Mouse (Mus musculus) myocyte (in vitro differentiated cells): ENCODE measurements around the gene R3hcc1l. TPM values are rescaled to one million over a fixed set of nuclear protein-coding genes. Genes with fewer than 3 reads are reported as not detected.

Experiments used
- H3K27me3 ChIP-seq: one replicate; pipeline ENCODE4 v1.6.1; 2011; ENCODE audit not compliant: control insufficient read depth, insufficient read depth, insufficient read length
- H3K36me3 ChIP-seq: one replicate; pipeline ENCODE4 v1.6.1; 2011; ENCODE audit not compliant: control insufficient read depth, insufficient read depth
- H3K4me2 ChIP-seq: one replicate; pipeline ENCODE4 v1.6.1; 2011; ENCODE audit warnings: low read depth, control low read depth
- H3K4me3 ChIP-seq: one replicate; pipeline ENCODE4 v1.5.1; 2011; ENCODE audit warnings: mild to moderate bottlenecking, control low read depth, moderate library complexity
- H3K79me2 ChIP-seq: one replicate; pipeline ENCODE4 v1.6.1; 2011; ENCODE audit not compliant: control insufficient read depth, insufficient read depth
- H3ac ChIP-seq: one replicate; pipeline ENCODE4 v1.6.1; 2011; ENCODE audit not compliant: control insufficient read depth, insufficient read length
- CEBPB ChIP-seq: IDR thresholded peaks from 2 replicates; pipeline ENCODE4 v1.6.1; 2011; ENCODE audit warnings: mild to moderate bottlenecking, moderate library complexity; ENCODE audit not compliant: poor library complexity, insufficient read depth, severe bottlenecking
- E2F4 ChIP-seq: IDR thresholded peaks from one replicate; pipeline ENCODE4 v1.6.1; 2011; ENCODE audit warnings: mild to moderate bottlenecking, control low read depth, moderate library complexity; ENCODE audit not compliant: insufficient read depth
- MAX ChIP-seq: IDR thresholded peaks from one replicate; pipeline ENCODE4 v1.6.1; 2011; ENCODE audit warnings: low read depth, mild to moderate bottlenecking, control low read depth
- MYOD1 ChIP-seq, 3 experiments: IDR thresholded peaks; one replicate each; pipeline ENCODE4 v1.6.1; 2011; ENCODE audit warnings: control low read depth in 2 of 3, low read depth in 2 of 3, mild to moderate bottlenecking in 2 of 3, moderate library complexity in 1 of 3; ENCODE audit not compliant: insufficient read length in 2 of 3, control insufficient read depth in 1 of 3
- MYOG ChIP-seq, 3 experiments: IDR thresholded peaks; one replicate each; pipeline ENCODE4 v1.6.1; 2011; ENCODE audit warnings: control low read depth in 2 of 3, low read depth in 2 of 3, mild to moderate bottlenecking in 2 of 3; ENCODE audit not compliant: insufficient read length in 2 of 3, control insufficient read depth in 1 of 3, insufficient read depth in 1 of 3
- POLR2A ChIP-seq: IDR thresholded peaks from one replicate; pipeline ENCODE4 v1.6.1; 2011; ENCODE audit warnings: low read depth, mild to moderate bottlenecking, control low read depth, moderate library complexity; ENCODE audit not compliant: insufficient read length
- POLR2AphosphoS2 ChIP-seq: IDR thresholded peaks from one replicate; pipeline ENCODE4 v1.6.1; 2011; ENCODE audit warnings: low read depth, control low read depth; ENCODE audit not compliant: insufficient read length
- REST ChIP-seq: IDR thresholded peaks from one replicate; pipeline ENCODE4 v1.6.1; 2011; ENCODE audit warnings: mild to moderate bottlenecking, control low read depth, moderate library complexity; ENCODE audit not compliant: insufficient read depth, insufficient read length
- TCF12 ChIP-seq: IDR thresholded peaks from one replicate; pipeline ENCODE4 v1.6.1; 2011; ENCODE audit warnings: mild to moderate bottlenecking, control low read depth; ENCODE audit not compliant: poor library complexity, insufficient read depth, severe bottlenecking
- TCF3 ChIP-seq: IDR thresholded peaks from one replicate; pipeline ENCODE4 v1.6.1; 2011; ENCODE audit warnings: low read depth, control low read depth; ENCODE audit not compliant: insufficient read length
- USF1 ChIP-seq: IDR thresholded peaks from one replicate; pipeline ENCODE4 v1.6.1; 2011; ENCODE audit warnings: low read depth, mild to moderate bottlenecking, control low read depth, moderate library complexity
- polyA plus RNA-seq: library from polyadenylated mRNA; unstranded; fragments of >200 nt; fragmentation: generic; extraction: Trizol; gene quantifications from one replicate; pipeline ENCODE4 v1.2.1, GENCODE M21; 2012; ENCODE audit warnings: missing spikeins

The R3hcc1l gene
- polyA plus RNA-seq, 1 experiment = 3.8 TPM

- no peaks in the 10 kb centered on the region for H3K79me2 ChIP-seq
- H3K4me2 ChIP-seq = peak overlapping the region; percentile 55
- no peaks in the 10 kb centered on the region for H3K27me3 ChIP-seq
- TF ChIP-seq MYOG (IDR thresholded peaks at IDR 0.05; ENCODE audit: control insufficient read depth in 1 of 3, insufficient read depth in 1 of 3, insufficient read length in 2 of 3, low read depth in 2 of 3) = no peak
- no peak for TF ChIP-seq MAX
- no peak for TF ChIP-seq E2F4
- peak; percentile 66 for TF ChIP-seq USF1
- H3K4me3 ChIP-seq = no peak overlapping the region
- H3K36me3 ChIP-seq = no peaks in the 10 kb centered on the region
- no peak overlapping the region for H3ac ChIP-seq
Measured at GRCm38 (mm10) chr19:42639544-42639943, 121.0 kb downstream of the R3hcc1l start.

- Histone ChIP-seq H3K79me2 (no peaks in the 10 kb centered on the region), H3ac (no peak overlapping the region), H3K4me2 (no peak overlapping the region), H3K36me3 (no peaks in the 10 kb centered on the region), H3K4me3 (no peak overlapping the region), H3K27me3 (no peaks in the 10 kb centered on the region)
- TF ChIP-seq MYOD1 (IDR thresholded peaks at IDR 0.05; ENCODE audit: control insufficient read depth in 1 of 3, insufficient read length in 2 of 3, low read depth in 2 of 3) (no peak), POLR2AphosphoS2 (no peak), TCF3 (no peak), CEBPB (no peak), POLR2A (no peak), REST (no peak), TCF12 (no peak), MYOG (IDR thresholded peaks at IDR 0.05; ENCODE audit: control insufficient read depth in 1 of 3, insufficient read depth in 1 of 3, insufficient read length in 2 of 3, low read depth in 2 of 3) (no peak)
Measured at GRCm38 (mm10) chr19:42640211-42640610, 121.7 kb downstream of the R3hcc1l start.

Other genes with a start within 250 kb of the R3hcc1l start
- not detected for gene Crtac1, start 87.0 kb upstream of the R3hcc1l start, polyA plus RNA-seq
- 4.9 TPM for gene Loxl4, start 94.1 kb downstream of the R3hcc1l start, polyA plus RNA-seq
- 0.37 TPM for gene Pyroxd2, start 234.0 kb downstream of the R3hcc1l start, polyA plus RNA-seq